Mouse (Mus musculus): ENCODE measurements around the gene Eif1ax.
A peak's percentile ranks its signal among the peaks of the same experiment; 100 is the strongest.
"Not testable (repeated sequence)": the region's sequence is repeated elsewhere in the genome, so short reads cannot be mapped to it uniquely, and the experiment has no call there.

The Eif1ax gene

DNA sequence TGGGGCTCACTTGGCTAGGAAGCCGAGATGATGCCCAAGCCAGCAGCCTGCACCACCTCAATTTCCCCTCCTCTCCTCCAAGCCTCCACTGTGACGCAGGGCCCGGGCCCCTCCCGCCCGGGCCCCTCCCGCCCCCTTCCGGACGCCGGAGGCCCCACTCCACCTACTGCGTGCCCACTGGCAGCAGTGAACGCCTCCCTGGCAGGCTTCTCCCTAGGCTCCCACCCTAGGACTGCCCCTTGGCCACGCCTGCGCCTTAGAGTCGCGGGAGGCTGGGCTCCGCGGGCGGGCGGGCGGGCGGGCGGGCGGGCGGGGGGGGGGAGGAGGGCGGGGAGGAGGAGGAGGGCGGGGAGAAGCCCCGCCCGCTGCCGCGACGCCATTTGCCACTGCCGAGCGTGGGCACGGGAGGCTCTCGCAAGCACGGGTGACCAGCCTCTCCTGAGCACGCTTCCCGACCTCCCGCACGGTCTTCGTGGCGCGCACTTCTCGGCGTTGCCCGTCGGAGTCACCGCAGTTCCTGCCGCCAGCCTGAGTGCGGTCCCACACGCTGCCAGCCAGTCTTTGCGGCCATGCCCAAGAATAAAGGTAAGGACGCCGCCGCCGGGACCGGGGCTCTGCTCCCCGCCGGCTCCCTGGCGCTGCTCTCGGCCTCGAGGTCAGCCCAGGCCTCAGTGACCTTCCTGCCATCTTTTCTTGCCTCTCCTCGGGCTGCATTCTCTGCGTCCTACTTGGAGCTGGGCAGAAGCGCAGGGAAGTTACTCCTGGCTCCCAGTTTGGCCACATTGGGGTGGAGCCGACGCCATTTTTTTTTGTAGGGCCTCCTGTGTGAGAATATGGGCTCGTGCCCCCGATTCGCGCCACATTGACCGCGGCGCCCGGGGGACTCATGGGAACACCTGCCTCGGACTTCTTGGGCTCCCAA is at the start of gene Eif1ax:
Gene Eif1ax, plus strand, starts transcription at position 348 of the 922 bp plus-strand sequence.
- DNase-seq (ENCODE audit: low read depth, low spot score) = peak; percentile 83

DNA sequence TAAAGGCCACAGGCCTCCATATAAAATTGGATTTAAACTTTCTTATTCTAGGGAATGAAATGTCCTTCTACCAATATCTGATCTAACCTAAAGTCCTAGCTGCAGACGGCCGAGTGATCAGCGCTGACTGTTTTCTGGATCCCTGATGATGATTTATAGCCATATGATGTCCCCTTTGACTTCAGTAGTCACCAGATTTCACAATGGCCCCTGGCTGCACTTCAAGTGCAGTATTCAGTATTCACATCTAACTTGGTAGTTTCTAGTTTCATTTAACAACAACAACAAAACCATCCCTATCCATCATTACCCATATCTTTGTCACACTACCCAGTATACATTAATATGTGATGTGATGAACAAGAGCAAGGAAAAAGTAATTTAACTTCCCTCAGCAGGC is 7.5 kb upstream of the Eif1ax start:
- no peak for DNase-seq (ENCODE audit: low read depth, low spot score)

DNA sequence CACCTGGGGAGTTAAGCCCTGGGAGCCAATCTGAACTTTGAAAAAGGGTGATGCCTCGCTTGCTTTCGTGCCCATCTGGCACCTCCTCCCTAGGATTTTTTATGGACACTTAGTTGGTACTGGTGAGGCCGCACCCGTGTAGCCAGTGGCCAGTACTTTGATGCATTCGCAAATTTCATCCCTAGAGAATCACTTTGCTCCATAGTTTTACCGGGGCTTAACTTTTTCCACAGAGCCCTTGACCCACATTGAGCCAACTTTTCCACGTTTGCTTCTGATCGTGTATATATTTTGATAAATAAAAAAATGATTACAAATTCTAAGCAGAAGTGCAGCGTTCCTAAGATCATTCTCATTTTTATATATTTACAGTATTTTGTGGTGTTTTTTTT is 771 bp downstream of the Eif1ax start:
- no peak for DNase-seq (ENCODE audit: low read depth, low spot score)

DNA sequence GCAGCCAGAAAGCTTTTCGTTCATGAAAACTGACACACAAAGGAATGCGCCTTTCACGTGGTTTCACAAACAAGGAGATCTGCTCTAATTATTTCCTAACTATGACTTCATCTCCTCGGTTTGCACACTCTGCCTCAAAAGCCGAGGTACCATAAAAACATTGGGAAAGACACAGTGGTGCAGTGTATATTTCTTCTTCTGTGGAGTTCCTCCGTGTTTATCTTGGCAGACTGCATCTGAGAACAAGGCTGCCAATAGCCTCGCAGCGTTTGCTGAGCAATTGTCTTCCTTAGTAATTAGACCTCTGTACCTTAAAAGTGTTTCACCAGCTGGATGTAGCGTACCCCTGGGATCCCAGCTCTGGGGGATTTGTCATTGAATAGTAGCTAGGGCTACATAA is 15.1 kb downstream of the Eif1ax start:
- no peak for DNase-seq (ENCODE audit: low read depth, low spot score)

DNA sequence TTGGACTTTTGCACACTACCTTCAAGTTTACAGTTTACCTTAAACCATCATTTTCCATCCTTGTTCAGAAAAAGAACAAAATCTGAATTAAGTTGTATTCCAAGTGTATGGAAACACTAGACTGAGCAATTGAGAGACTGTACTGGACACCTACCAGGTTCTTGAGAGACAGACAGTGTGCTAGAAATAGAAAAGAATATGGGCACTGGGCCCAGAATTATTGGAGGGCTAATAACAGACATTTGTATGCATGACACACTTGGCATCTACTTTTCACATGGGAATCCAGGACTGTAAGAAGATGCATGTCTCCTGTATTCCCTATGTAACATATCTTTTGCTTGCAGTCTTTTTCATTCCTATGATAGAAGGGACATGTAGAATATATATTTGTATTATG is 17.0 kb downstream of the Eif1ax start:
- DNase-seq (ENCODE audit: low read depth, low spot score) = no peak

DNA sequence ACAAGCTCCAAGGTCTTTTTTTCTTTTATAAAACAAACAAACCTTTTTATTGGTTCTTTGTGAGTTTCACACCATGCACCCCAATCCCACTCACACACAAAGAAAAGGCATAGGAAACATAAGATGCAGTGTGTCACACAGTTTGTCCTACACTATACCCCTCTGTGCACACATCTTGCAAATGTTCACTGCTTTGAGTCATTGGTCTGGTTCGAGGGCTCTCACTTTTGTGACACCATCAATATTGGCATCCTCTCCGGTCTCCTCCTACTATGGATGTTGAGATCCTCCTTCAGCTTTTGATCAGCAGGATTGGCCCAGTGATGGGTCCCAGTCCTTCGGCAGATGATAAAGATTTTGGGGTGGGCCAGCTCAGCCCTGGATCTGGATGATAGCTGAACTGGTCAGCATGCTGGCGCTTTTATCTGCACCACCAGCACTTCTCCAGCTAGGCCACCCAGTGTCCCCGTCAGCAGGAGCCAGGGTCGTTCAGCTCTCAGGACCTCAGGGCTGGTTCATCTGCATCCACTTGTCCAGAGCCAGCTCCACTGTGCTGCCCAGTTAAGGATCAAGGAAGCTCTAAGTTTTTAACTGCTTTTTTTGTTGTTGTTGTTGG is 18.5 kb downstream of the Eif1ax start:
- DNase-seq (ENCODE audit: low read depth, low spot score) = no peak

DNA sequence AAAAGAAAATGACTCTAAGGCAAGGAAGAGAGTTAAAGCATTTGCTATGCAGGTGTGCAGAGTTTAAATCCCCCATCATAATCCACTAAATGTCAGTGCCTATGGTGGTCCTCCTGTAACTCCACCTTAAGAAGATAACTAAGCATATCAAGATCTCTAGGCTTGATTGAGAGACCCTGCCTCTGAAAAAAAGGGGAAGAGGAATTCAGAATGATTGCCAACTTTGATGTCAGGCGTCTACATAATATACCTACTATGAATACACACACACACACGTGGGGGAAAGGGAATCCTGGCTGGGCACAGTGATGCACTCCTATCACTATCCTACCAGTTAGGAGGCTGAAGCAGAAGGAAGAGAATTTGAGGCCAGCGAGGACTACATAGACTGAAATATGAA is 19.3 kb downstream of the Eif1ax start:
- DNase-seq (ENCODE audit: low read depth, low spot score) = no peak

DNA sequence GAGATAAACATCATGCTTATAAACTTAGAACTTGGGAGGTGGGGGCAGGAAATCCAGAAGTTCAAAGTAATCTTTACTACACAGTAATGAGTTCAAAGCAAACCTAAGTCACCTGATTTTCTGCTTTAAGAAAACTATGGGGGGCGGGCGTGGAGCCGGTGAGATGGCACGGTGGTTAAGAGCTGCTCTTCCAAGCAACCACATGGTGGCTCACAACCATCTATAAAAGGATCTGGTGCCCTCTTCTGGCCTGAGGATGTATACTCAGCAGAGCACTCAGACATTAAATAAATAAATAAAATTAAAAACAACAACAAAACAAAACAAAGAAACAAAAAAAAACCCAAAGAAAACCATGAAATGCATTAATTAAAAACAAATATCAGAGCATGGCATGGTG is 37.3 kb downstream of the Eif1ax start:
- peak; percentile 65 for DNase-seq (ENCODE audit: low read depth, low spot score)

DNA sequence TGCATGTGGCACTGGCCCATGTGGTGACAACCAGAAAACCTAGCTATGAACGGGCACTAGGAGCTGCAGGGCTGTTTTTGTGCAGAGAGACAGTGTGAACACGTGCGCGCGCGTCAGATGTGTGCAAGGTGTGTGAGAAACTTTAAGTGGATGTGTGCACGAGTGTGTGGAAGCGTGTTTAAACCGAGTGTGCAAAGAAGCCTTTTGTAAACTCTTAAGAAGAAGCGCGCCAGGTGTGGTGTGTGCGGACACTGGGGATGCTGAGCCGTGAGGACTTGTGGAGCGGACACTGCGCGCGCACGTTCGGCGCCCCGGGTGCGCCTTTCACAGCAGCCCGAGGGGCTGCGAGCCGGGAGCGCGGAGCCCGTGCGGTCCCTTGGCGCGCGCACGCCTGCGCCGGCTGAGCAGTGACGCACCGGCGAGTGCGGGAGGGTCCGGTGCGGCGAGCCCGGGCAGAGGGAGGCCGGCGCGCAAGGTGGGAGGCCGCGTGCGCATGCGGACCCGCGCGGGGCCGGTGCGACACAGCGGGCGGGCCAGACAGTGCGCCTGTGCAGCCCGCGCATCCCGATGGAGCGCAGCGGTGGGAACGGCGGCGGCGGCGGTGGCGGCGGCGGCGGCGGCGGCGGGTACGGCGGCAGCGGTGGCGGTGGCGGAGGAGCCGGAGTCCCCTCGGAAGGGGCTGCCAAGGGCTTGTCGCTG is 42.3 kb downstream of the Eif1ax start, which contains the start of gene Map7d2:
Gene Map7d2, plus strand, starts transcription at position 443 of the 699 bp plus-strand sequence.
- peak; percentile 58 for DNase-seq (ENCODE audit: low read depth, low spot score)

DNA sequence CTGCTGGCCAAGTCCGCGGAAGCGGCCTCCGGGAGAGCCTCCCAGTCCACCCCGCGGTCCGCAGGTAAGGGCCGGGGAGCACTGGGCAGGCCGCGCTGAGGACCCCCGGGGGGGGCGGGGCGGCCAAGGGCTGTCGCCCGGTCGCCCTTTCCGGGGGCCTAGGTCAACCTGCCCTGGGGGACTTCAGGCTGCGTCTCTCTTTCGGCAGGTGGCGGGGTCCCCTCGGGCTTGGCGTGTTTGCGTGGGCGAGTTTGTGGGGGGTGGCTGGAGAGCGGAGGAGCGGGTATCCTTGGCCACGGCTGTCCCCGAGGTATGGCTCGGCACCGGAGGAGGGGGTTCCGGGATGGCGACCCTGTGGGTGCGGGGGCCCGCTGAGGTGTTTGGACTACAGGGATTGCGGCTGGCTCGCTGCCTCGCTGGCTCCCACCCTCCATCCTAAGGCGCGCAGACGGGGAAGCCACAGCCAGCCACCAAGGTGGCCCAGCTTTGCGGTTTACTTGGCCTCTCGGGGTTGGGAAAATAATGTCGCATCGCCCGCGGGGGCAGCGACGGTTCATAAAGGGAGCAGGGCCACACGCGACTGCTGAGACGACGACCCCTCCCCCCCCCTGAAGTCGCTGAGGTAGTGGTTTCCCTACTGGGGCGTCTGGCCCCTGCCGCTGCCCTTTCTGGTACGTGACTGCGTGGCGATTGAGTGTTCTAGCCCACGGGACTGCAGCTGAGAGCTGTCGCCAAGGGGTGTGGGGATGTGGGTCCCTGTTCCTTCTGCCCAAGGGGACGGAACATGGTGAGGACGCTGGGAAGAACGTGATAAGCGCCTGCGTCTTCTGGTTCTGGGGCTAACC is 43.1 kb downstream of the Eif1ax start:
- peak; percentile 23 for DNase-seq (ENCODE audit: low read depth, low spot score)

DNA sequence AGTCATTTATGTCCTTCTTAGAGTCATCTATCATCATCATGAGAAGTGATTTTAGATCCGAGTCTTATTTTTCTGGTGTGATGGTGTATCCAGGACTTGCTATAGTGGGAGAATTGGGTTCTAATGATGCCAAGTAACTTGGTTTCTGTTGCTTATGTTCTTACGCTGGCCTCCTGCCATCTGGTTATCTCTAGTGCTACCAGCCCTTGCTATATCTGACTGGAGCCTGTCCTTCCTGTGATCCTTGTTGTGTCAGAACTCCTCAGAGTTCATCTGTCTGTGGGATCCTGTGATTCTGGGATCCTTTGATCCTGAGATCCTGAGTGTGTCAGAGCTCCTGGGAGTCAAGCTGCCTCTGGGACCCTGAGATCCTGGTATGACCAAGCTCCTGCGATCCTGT is 58.5 kb downstream of the Eif1ax start:
- not testable (repeated sequence) for DNase-seq (ENCODE audit: low read depth, low spot score)

Measured in R1 (cell line).